Mouse (Mus musculus) G1E (cell line): ENCODE data around the gene Mllt10. TPM values are rescaled to one million over a fixed set of nuclear protein-coding genes. Genes with fewer than 3 reads are reported as not detected.

ENCODE experiments used
- ATAC-seq: 2 replicates; pipeline ENCODE4 v1.8.0; 2016; ENCODE audit warnings: mild to moderate bottlenecking; ENCODE audit not compliant: insufficient number of reproducible peaks, poor library complexity, low FRiP score, severe bottlenecking; ENCODE audit errors: extremely low read depth
- DNase-seq: peaks from one replicate; pipeline ENCODE4 v3.0.0; 2012; ENCODE audit warnings: low spot score
- H3K27me3 ChIP-seq: 2 replicates; pipeline ENCODE4 v1.6.1; 2012; ENCODE audit warnings: mild to moderate bottlenecking, low read length, inconsistent platforms; ENCODE audit not compliant: insufficient read depth
- H3K36me3 ChIP-seq: replicated peaks from 2 replicates; pipeline ENCODE3; 2012; ENCODE audit warnings: mild to moderate bottlenecking, inconsistent platforms
- H3K4me1 ChIP-seq: 2 replicates; pipeline ENCODE4 v1.6.1; 2012; ENCODE audit warnings: low read depth, low read length, inconsistent platforms, mixed read lengths; ENCODE audit not compliant: insufficient read depth
- H3K4me3 ChIP-seq: 2 replicates; pipeline ENCODE4 v1.5.1; 2012; ENCODE audit warnings: low read depth, mild to moderate bottlenecking, inconsistent platforms, low read length, moderate library complexity, mixed read lengths
- H3K9me3 ChIP-seq: replicated peaks from 2 replicates; pipeline ENCODE4 v1.6.1; 2012; ENCODE audit warnings: inconsistent platforms
- CTCF ChIP-seq: IDR thresholded peaks from 2 replicates; pipeline ENCODE4 v1.5.1; 2012; ENCODE audit warnings: low read depth, low read length, inconsistent platforms, mixed read lengths
- GATA1 ChIP-seq: IDR thresholded peaks from 2 replicates; pipeline ENCODE4 v1.6.1; 2012; ENCODE audit warnings: borderline replicate concordance, low read length, inconsistent platforms, mixed read lengths
- GATA2 ChIP-seq: IDR thresholded peaks from 2 replicates; pipeline ENCODE4 v1.6.1; 2012; ENCODE audit warnings: low read depth, low read length, inconsistent platforms, borderline replicate concordance
- POLR2AphosphoS5 ChIP-seq: IDR thresholded peaks from 2 replicates; pipeline ENCODE4 v1.6.1; 2012; ENCODE audit warnings: low read depth, low read length, inconsistent platforms; ENCODE audit not compliant: insufficient replicate concordance
- TAL1 ChIP-seq: conservative IDR thresholded peaks from 2 replicates; pipeline ENCODE4 v1.6.1; 2012; ENCODE audit warnings: low read depth, low read length, inconsistent platforms, mixed read lengths
- polyA plus RNA-seq: library from polyadenylated mRNA; stranded (reverse); fragments of >175 nt; gene quantifications from 2 replicates; pipeline ENCODE4 v1.2.3, GENCODE M21; 2012
- total RNA-seq, 2 experiments: library from RNA; stranded (forward) in 1 of 2; stranded (reverse) in 1 of 2; fragments of 200-1000 nt in 1 of 2; fragments of >200 nt in 1 of 2; fragmentation: Nextera tagmentation in 1 of 2; gene quantifications; 2 replicates each; pipeline ENCODE4 v1.2.3; 2014 to 2017

The Mllt10 gene
- total and polyA plus RNA-seq, 3 experiments, result 20.8 to 141 (median 73.6) TPM

- no peak overlapping the region for H3K4me3 ChIP-seq
- TF ChIP-seq CTCF (no peak), GATA2 (no peak), POLR2AphosphoS5 (no peak), GATA1 (no peak), TAL1 (no peak)
- DNase-seq, result no peak
- ATAC-seq, result no peak
- H3K36me3 ChIP-seq, result peaks cover 70% of the 10 kb centered on the region
- H3K27me3 ChIP-seq, result no peaks in the 10 kb centered on the region
- H3K4me1 ChIP-seq, result peaks cover 19% of the 10 kb centered on the region
- H3K9me3 ChIP-seq, result no peaks in the 10 kb centered on the region
Measured at GRCm38 (mm10) chr2:18175234-18175633, 120.2 kb downstream of the Mllt10 start.

- H3K4me1 ChIP-seq, result peaks cover 15% of the 10 kb centered on the region
- H3K36me3 ChIP-seq, result peaks cover 79% of the 10 kb centered on the region
Measured at GRCm38 (mm10) chr2:18176235-18176634, 121.2 kb downstream of the Mllt10 start.

GRCm38 (mm10) chr2:18180323-18180722 lies 125.3 kb downstream of the Mllt10 start:
- no peak for DNase-seq
- H3K4me3 ChIP-seq, result no peak overlapping the region
- H3K9me3 ChIP-seq, result no peaks in the 10 kb centered on the region
- H3K27me3 ChIP-seq, result no peaks in the 10 kb centered on the region
- no peak for TF ChIP-seq CTCF
- TF ChIP-seq TAL1, result no peak
- no peak for TF ChIP-seq GATA1
- no peak for TF ChIP-seq POLR2AphosphoS5
- no peak for TF ChIP-seq GATA2
- peaks cover 15% of the 10 kb centered on the region for H3K4me1 ChIP-seq
- ATAC-seq, result no peak
- H3K36me3 ChIP-seq, result peaks cover 89% of the 10 kb centered on the region

More at GRCm38 (mm10) chr2:18176235-18176634, 121.2 kb downstream of the Mllt10 start:
- Histone ChIP-seq H3K4me3 (no peak overlapping the region), H3K27me3 (no peaks in the 10 kb centered on the region), H3K9me3 (no peaks in the 10 kb centered on the region)
- DNase-seq (no peak), ATAC-seq (no peak)
- TF ChIP-seq TAL1 (no peak), GATA2 (no peak), CTCF (no peak), POLR2AphosphoS5 (no peak), GATA1 (no peak)

GRCm38 (mm10) chr2:18181631-18182030 lies 126.6 kb downstream of the Mllt10 start:
- H3K4me1 ChIP-seq, result peaks cover 11% of the 10 kb centered on the region
- H3K9me3 ChIP-seq, result no peaks in the 10 kb centered on the region
- no peak for DNase-seq
- no peaks in the 10 kb centered on the region for H3K27me3 ChIP-seq
- no peak for ATAC-seq
- H3K4me3 ChIP-seq, result no peak overlapping the region
- no peak for TF ChIP-seq POLR2AphosphoS5
- TF ChIP-seq GATA1, result no peak
- TF ChIP-seq GATA2, result no peak
- no peak for TF ChIP-seq CTCF
- TF ChIP-seq TAL1, result no peak
- peaks cover 89% of the 10 kb centered on the region for H3K36me3 ChIP-seq

- Histone ChIP-seq H3K27me3 (no peaks in the 10 kb centered on the region), H3K36me3 (peaks cover 92% of the 10 kb centered on the region), H3K4me3 (no peak overlapping the region), H3K4me1 (peaks cover 6% of the 10 kb centered on the region), H3K9me3 (no peaks in the 10 kb centered on the region)
- no peak for ATAC-seq
- DNase-seq, result no peak
- no peak for TF ChIP-seq GATA2
- TF ChIP-seq GATA1, result no peak
- TF ChIP-seq TAL1, result no peak
- no peak for TF ChIP-seq POLR2AphosphoS5
Measured at GRCm38 (mm10) chr2:18183079-18183478, 128.0 kb downstream of the Mllt10 start.

- Histone ChIP-seq H3K9me3 (no peaks in the 10 kb centered on the region), H3K27me3 (no peaks in the 10 kb centered on the region), H3K4me3 (no peak overlapping the region), H3K36me3 (peaks cover 70% of the 10 kb centered on the region), H3K4me1 (no peaks in the 10 kb centered on the region)
- TF ChIP-seq CTCF (no peak), TAL1 (no peak), POLR2AphosphoS5 (no peak), GATA1 (no peak), GATA2 (no peak)
- DNase-seq, result no peak
- ATAC-seq, result no peak
Measured at GRCm38 (mm10) chr2:18188367-18188766, 133.3 kb downstream of the Mllt10 start.
